Mouse (Mus musculus): ENCODE data around the gene Angptl2. TPM values are rescaled to one million over a fixed set of nuclear protein-coding genes. Genes with fewer than 3 reads are reported as not detected.

Angptl2 gene
- polyA plus RNA-seq, 1 experiment from 2014 or later, result 12.0 TPM

- Histone ChIP-seq H3K4me2 (no peak overlapping the region), H3K9ac (replicated peaks) (no peak overlapping the region), H3K9me3 (replicated peaks) (no peaks in the 10 kb centered on the region), H3K27me3 (replicated peaks) (no peaks in the 10 kb centered on the region), H3K36me3 (no peaks in the 10 kb centered on the region), H3K4me1 (peaks cover 22% of the 10 kb centered on the region), H3K27ac (replicated peaks) (no peak overlapping the region), H3K4me3 (replicated peaks) (no peak overlapping the region)
- ATAC-seq (ENCODE audit: low FRiP score), result no peak
- 60% methylated on average over 5 of the region's 5 CpGs for WGBS
These were observed 18.0 kb downstream of the Angptl2 start for GRCm38 (mm10) chr2:33233856-33234255.

GRCm38 (mm10) chr2:33234848-33235247 is 19.0 kb downstream of the Angptl2 start:
- no peak for ATAC-seq (ENCODE audit: low FRiP score)
- Histone ChIP-seq H3K9me3 (replicated peaks) (no peaks in the 10 kb centered on the region), H3K9ac (replicated peaks) (no peak overlapping the region), H3K27me3 (replicated peaks) (no peaks in the 10 kb centered on the region), H3K27ac (replicated peaks) (peak overlapping the region; percentile 18; the same call in 1 of the 2 replicates), H3K4me1 (peaks cover 22% of the 10 kb centered on the region), H3K4me2 (no peak overlapping the region), H3K36me3 (no peaks in the 10 kb centered on the region), H3K4me3 (replicated peaks) (no peak overlapping the region)
- 82% methylated on average over 4 of the region's 4 CpGs for WGBS

- Histone ChIP-seq H3K4me3 (replicated peaks) (no peak overlapping the region), H3K9ac (replicated peaks) (no peak overlapping the region), H3K9me3 (replicated peaks) (no peaks in the 10 kb centered on the region), H3K27me3 (replicated peaks) (no peaks in the 10 kb centered on the region), H3K27ac (replicated peaks) (no peak overlapping the region), H3K4me1 (peaks cover 25% of the 10 kb centered on the region), H3K36me3 (peaks cover 6% of the 10 kb centered on the region), H3K4me2 (no peak overlapping the region)
- no peak for ATAC-seq (ENCODE audit: low FRiP score)
- 68% methylated on average over 6 of the region's 6 CpGs for WGBS
These were observed 21.7 kb downstream of the Angptl2 start for GRCm38 (mm10) chr2:33237581-33237980.

- 89% methylated on average over 6 of the region's 6 CpGs for WGBS
- no peak for ATAC-seq (ENCODE audit: low FRiP score)
These were observed 29.0 kb downstream of the Angptl2 start for GRCm38 (mm10) chr2:33244880-33245279.

GRCm38 (mm10) chr2:33245350-33245749 is 29.5 kb downstream of the Angptl2 start:
- Histone ChIP-seq H3K27ac (replicated peaks) (no peak overlapping the region), H3K9ac (replicated peaks) (no peak overlapping the region), H3K4me1 (0 out of 2 replicates have a peak, but pooled peaks cover 3% of the 10 kb centered on the region), H3K36me3 (peaks cover 15% of the 10 kb centered on the region), H3K27me3 (replicated peaks) (no peaks in the 10 kb centered on the region), H3K9me3 (replicated peaks) (no peaks in the 10 kb centered on the region), H3K4me2 (no peak overlapping the region), H3K4me3 (replicated peaks) (no peak overlapping the region)
- no peak for ATAC-seq (ENCODE audit: low FRiP score)

More at GRCm38 (mm10) chr2:33244880-33245279, 29.0 kb downstream of the Angptl2 start:
- no peak overlapping the region for H3K9ac ChIP-seq (replicated peaks)
- H3K4me2 ChIP-seq, result no peak overlapping the region
- H3K36me3 ChIP-seq, result peaks cover 13% of the 10 kb centered on the region
- H3K27ac ChIP-seq (replicated peaks), result no peak overlapping the region
- no peaks in the 10 kb centered on the region for H3K27me3 ChIP-seq (replicated peaks)
- no peaks in the 10 kb centered on the region for H3K9me3 ChIP-seq (replicated peaks)
- H3K4me1 ChIP-seq, result 0 out of 2 replicates have a peak, but pooled peaks cover 3% of the 10 kb centered on the region
- H3K4me3 ChIP-seq (replicated peaks), result no peak overlapping the region

- Histone ChIP-seq H3K4me1 (0 out of 2 replicates have a peak, but pooled peaks cover 3% of the 10 kb centered on the region), H3K9ac (replicated peaks) (no peak overlapping the region), H3K4me3 (replicated peaks) (no peak overlapping the region), H3K27ac (replicated peaks) (no peak overlapping the region; the same call in 1 of the 2 replicates), H3K4me2 (no peak overlapping the region), H3K36me3 (peaks cover 14% of the 10 kb centered on the region), H3K9me3 (replicated peaks) (no peaks in the 10 kb centered on the region), H3K27me3 (replicated peaks) (no peaks in the 10 kb centered on the region)
- WGBS, result 84% methylated on average over 5 of the region's 5 CpGs
- ATAC-seq (ENCODE audit: low FRiP score), result no peak
These were observed 31.0 kb downstream of the Angptl2 start for GRCm38 (mm10) chr2:33246841-33247240.

GRCm38 (mm10) chr2:33248549-33248948 is 32.7 kb downstream of the Angptl2 start:
- peaks cover 9% of the 10 kb centered on the region; the same call in 1 of the 2 replicates for H3K36me3 ChIP-seq
- no peak overlapping the region for H3K9ac ChIP-seq (replicated peaks)
- no peaks in the 10 kb centered on the region for H3K9me3 ChIP-seq (replicated peaks)
- no peak overlapping the region for H3K4me2 ChIP-seq
- no peak overlapping the region for H3K27ac ChIP-seq (replicated peaks)
- ATAC-seq (ENCODE audit: low FRiP score), result no peak
- peaks cover 5% of the 10 kb centered on the region; the same call in 1 of the 2 replicates for H3K4me1 ChIP-seq
- WGBS, result 91% methylated on average over 7 of the region's 7 CpGs
- no peak overlapping the region for H3K4me3 ChIP-seq (replicated peaks)
- H3K27me3 ChIP-seq (replicated peaks), result no peaks in the 10 kb centered on the region

- H3K9me3 ChIP-seq (replicated peaks), result no peaks in the 10 kb centered on the region
- no peak for ATAC-seq (ENCODE audit: low FRiP score)
- 73% methylated on average over 3 of the region's 3 CpGs for WGBS
These were observed 34.2 kb downstream of the Angptl2 start for GRCm38 (mm10) chr2:33249922-33250633.

GRCm38 (mm10) chr2:33252751-33253150 is 36.9 kb downstream of the Angptl2 start:
- Histone ChIP-seq H3K9ac (replicated peaks) (no peak overlapping the region), H3K4me1 (peaks cover 17% of the 10 kb centered on the region), H3K4me2 (no peak overlapping the region), H3K27me3 (replicated peaks) (no peaks in the 10 kb centered on the region), H3K4me3 (replicated peaks) (no peak overlapping the region), H3K9me3 (replicated peaks) (no peaks in the 10 kb centered on the region), H3K27ac (replicated peaks) (no peak overlapping the region), H3K36me3 (0 out of 2 replicates have a peak, but pooled peaks cover 3% of the 10 kb centered on the region)
- ATAC-seq (ENCODE audit: low FRiP score), result no peak
- 87% methylated on average over 6 of the region's 6 CpGs for WGBS

More at GRCm38 (mm10) chr2:33249922-33250633, 34.2 kb downstream of the Angptl2 start:
- Histone ChIP-seq H3K4me3 (replicated peaks) (no peak overlapping the region), H3K4me1 (peaks cover 17% of the 10 kb centered on the region), H3K27ac (replicated peaks) (no peak overlapping the region), H3K4me2 (no peak overlapping the region), H3K27me3 (replicated peaks) (no peaks in the 10 kb centered on the region), H3K36me3 (peaks cover 9% of the 10 kb centered on the region; the same call in 1 of the 2 replicates), H3K9ac (replicated peaks) (no peak overlapping the region)

- WGBS, result 52% methylated on average over 4 of the region's 4 CpGs
- Histone ChIP-seq H3K4me1 (peaks cover 17% of the 10 kb centered on the region), H3K36me3 (0 out of 2 replicates have a peak, but pooled peaks cover 3% of the 10 kb centered on the region), H3K9me3 (replicated peaks) (no peaks in the 10 kb centered on the region), H3K27ac (replicated peaks) (no peak overlapping the region), H3K27me3 (replicated peaks) (no peaks in the 10 kb centered on the region), H3K9ac (replicated peaks) (no peak overlapping the region), H3K4me3 (replicated peaks) (no peak overlapping the region), H3K4me2 (no peak overlapping the region)
- ATAC-seq (ENCODE audit: low FRiP score), result no peak
These were observed 37.8 kb downstream of the Angptl2 start for GRCm38 (mm10) chr2:33253572-33254190.

- no peak overlapping the region for H3K4me2 ChIP-seq
- peaks cover 17% of the 10 kb centered on the region for H3K4me1 ChIP-seq
- no peaks in the 10 kb centered on the region for H3K9me3 ChIP-seq (replicated peaks)
- peaks cover 4% of the 10 kb centered on the region; the same call in 1 of the 2 replicates for H3K36me3 ChIP-seq
- no peak overlapping the region for H3K9ac ChIP-seq (replicated peaks)
- no peaks in the 10 kb centered on the region for H3K27me3 ChIP-seq (replicated peaks)
- ATAC-seq (ENCODE audit: low FRiP score), result no peak
- 80% methylated on average over 9 of the region's 9 CpGs for WGBS
- no peak overlapping the region for H3K27ac ChIP-seq (replicated peaks)
- H3K4me3 ChIP-seq (replicated peaks), result no peak overlapping the region
These were observed 38.6 kb downstream of the Angptl2 start for GRCm38 (mm10) chr2:33254318-33254985.
